ENCODE assay signal across 9 mouse cellular contexts in the genomic region with DNA sequence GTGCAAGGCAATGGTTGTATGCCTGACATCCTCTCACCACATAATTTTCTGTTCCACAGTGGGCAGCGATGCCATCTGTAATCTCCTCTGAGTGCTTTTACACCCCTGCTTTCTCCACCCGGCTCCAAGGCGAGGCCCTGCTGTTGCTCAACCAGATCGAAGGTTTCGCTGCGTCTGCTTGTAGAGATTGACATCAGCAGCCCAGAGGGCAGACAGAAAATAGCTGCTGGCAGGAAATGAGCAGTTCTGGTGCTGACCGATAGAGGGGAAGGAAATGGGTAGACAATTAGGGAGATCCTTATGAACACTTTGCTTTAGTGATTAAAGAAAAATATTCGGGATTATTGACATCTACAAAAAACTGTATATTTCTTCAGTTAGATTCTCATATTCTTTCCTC.
A peak's percentile ranks its signal among the peaks of the same experiment; 100 is the strongest.
DNase-seq lines count a peak whose midpoint lies in the region; ATAC-seq and TF ChIP-seq lines count a peak whose summit lies in the region.
"Had no signal": no experiment of that assay in that cellular context is flagged by ENCODE, and none has a peak within 500 bp of the region (broad histone marks: within the 10 kb centered on the region; RNA-seq: fewer than 3 reads in every experiment).

No protein-coding gene starts in this region.

- WGBS in forebrain, postnatal 0 days: 58% methylated on average over 8 of the region's 8 CpGs
- WGBS in forebrain, embryonic 11.5 days: 64% methylated on average over 8 of the region's 8 CpGs
- WGBS in heart, adult 2 months: 13% methylated on average over 8 of the region's 8 CpGs
- whole genome bisulfite sequencing in liver, embryonic 15.5 days (ENCODE audit: insufficient replicate concordance): 3% methylated on average over 8 of the region's 8 CpGs

- H3K27ac ChIP-seq in forebrain, postnatal 0 days (ENCODE audit: low read depth, low read length): no peak overlapping the region
- H3K27ac ChIP-seq in forebrain, embryonic 11.5 days (ENCODE audit: low read depth, low read length): no peak overlapping the region
- no peak overlapping the region for H3K27ac ChIP-seq in heart, adult 2 months
- H3K27ac ChIP-seq in liver, embryonic 15.5 days (replicated peaks): no peak overlapping the region
- H3K27ac ChIP-seq: macrophage had no signal

- ATAC-seq in forebrain, postnatal 0 days: no peak
- ATAC-seq in forebrain, embryonic 11.5 days (replicated peaks; ENCODE audit: low FRiP score): no peak
- peak; percentile 40; the same call in 1 of the 2 replicates for ATAC-seq in liver, embryonic 15.5 days (ENCODE audit: insufficient read depth)

- H3K79me2 ChIP-seq in heart, adult 2 months (replicated peaks; ENCODE audit: control insufficient read depth, insufficient read depth, low read length): no peaks in the 10 kb centered on the region

- no peak overlapping the region for H3K4me2 ChIP-seq in forebrain, postnatal 0 days (ENCODE audit: low read depth)
- no peak overlapping the region for H3K4me2 ChIP-seq in forebrain, embryonic 11.5 days (ENCODE audit: low read depth, low read length, severe bottlenecking)
- no peak overlapping the region for H3K4me2 ChIP-seq in liver, embryonic 15.5 days

- TF ChIP-seq POLR2A in heart, adult 2 months (IDR thresholded peaks at IDR 0.05; ENCODE audit: insufficient read depth, low read depth, low read length): no peak

- no peak for TF ChIP-seq EP300 in heart, adult 2 months (IDR thresholded peaks at IDR 0.05; ENCODE audit: insufficient read depth, low read depth, low read length)

- no peak overlapping the region for H3K9ac ChIP-seq in forebrain, postnatal 0 days
- no peak overlapping the region for H3K9ac ChIP-seq in forebrain, embryonic 11.5 days (ENCODE audit: low read length)
- H3K9ac ChIP-seq in heart, adult 2 months (ENCODE audit: low read depth, low read length): no peak overlapping the region
- H3K9ac ChIP-seq in liver, embryonic 15.5 days: no peak overlapping the region

- H3K27me3 ChIP-seq in forebrain, postnatal 0 days (ENCODE audit: insufficient read depth, low read length): no peaks in the 10 kb centered on the region
- no peaks in the 10 kb centered on the region for H3K27me3 ChIP-seq in forebrain, embryonic 11.5 days (ENCODE audit: control insufficient read depth, insufficient read depth, low read length)
- no peaks in the 10 kb centered on the region for H3K27me3 ChIP-seq in heart, adult 2 months (ENCODE audit: control insufficient read depth, insufficient read depth, low read length)
- no peaks in the 10 kb centered on the region for H3K27me3 ChIP-seq in liver, embryonic 15.5 days

- intact Hi-C loops in heart, adult 2 months (cut with DNase I): no loop called here

- TF ChIP-seq CTCF in forebrain, postnatal 0 days (IDR thresholded peaks at IDR 0.05; ENCODE audit: low read depth): peak; percentile 12; the same call in 1 of the 2 replicates
- peak; percentile 74 for TF ChIP-seq CTCF in heart, adult 2 months (IDR thresholded peaks at IDR 0.05)

- no peak for DNase-seq in forebrain, postnatal 0 days
- DNase-seq in forebrain, embryonic 11.5 days (ENCODE audit: low spot score): no peak
- peak; percentile 69 for DNase-seq in adrenal gland, postnatal 14 days
- peak; percentile 37 to 62 for DNase-seq in heart, adult 2 months
- DNase-seq in kidney, postnatal 36 days: peak; percentile 35 to 57
- peak; percentile 19 for DNase-seq in right cerebral cortex, postnatal 14 days
- DNase-seq in natural killer cell, adult 2 months (ENCODE audit: low spot score in 2 of 2): no peak

- no peaks in the 10 kb centered on the region for H3K36me3 ChIP-seq in forebrain, postnatal 0 days (ENCODE audit: insufficient read depth)
- no peaks in the 10 kb centered on the region for H3K36me3 ChIP-seq in forebrain, embryonic 11.5 days (ENCODE audit: control insufficient read depth, insufficient read depth, low read length)
- no peaks in the 10 kb centered on the region for H3K36me3 ChIP-seq in heart, adult 2 months (ENCODE audit: control insufficient read depth, insufficient read depth, low read length)
- no peaks in the 10 kb centered on the region for H3K36me3 ChIP-seq in liver, embryonic 15.5 days (replicated peaks)

- no peak overlapping the region for H3K4me3 ChIP-seq in forebrain, postnatal 0 days (ENCODE audit: low read depth, low read length)
- H3K4me3 ChIP-seq in forebrain, embryonic 11.5 days (ENCODE audit: low read depth, low read length): no peak overlapping the region
- no peak overlapping the region for H3K4me3 ChIP-seq in heart, adult 2 months
- H3K4me3 ChIP-seq in liver, embryonic 15.5 days (replicated peaks): no peak overlapping the region

- H3K4me1 ChIP-seq in forebrain, postnatal 0 days (ENCODE audit: insufficient read depth): no peaks in the 10 kb centered on the region
- H3K4me1 ChIP-seq in forebrain, embryonic 11.5 days (replicated peaks; ENCODE audit: control insufficient read depth, insufficient read depth, low read length): no peaks in the 10 kb centered on the region
- H3K4me1 ChIP-seq in heart, adult 2 months (ENCODE audit: control insufficient read depth, insufficient read depth, low read length): no peaks in the 10 kb centered on the region
- 0 out of 2 replicates have a peak, but pooled peaks cover 3% of the 10 kb centered on the region for H3K4me1 ChIP-seq in liver, embryonic 15.5 days (replicated peaks)

- no peaks in the 10 kb centered on the region; the same call in 1 of the 2 replicates for H3K9me3 ChIP-seq in forebrain, postnatal 0 days (ENCODE audit: low read length)
- H3K9me3 ChIP-seq in forebrain, embryonic 11.5 days (ENCODE audit: control insufficient read depth, low read length): no peaks in the 10 kb centered on the region
- H3K9me3 ChIP-seq in liver, embryonic 15.5 days (replicated peaks): no peaks in the 10 kb centered on the region

Comparison
In these comparisons a context has a peak if more than half of its experiments do, and no peak if none do; other contexts are left out.
1. DNase-seq: peak in adrenal gland, postnatal 14 days (single experiment), heart, adult 2 months (2 of 2), kidney, postnatal 36 days (2 of 2) and right cerebral cortex, postnatal 14 days (single experiment); none in forebrain, postnatal 0 days (single experiment), forebrain, embryonic 11.5 days (single experiment) and natural killer cell, adult 2 months (0 of 2).